Mouse (Mus musculus): Measurements from ENCODE around the gene Ppp1ca.

Ppp1ca gene

DNA sequence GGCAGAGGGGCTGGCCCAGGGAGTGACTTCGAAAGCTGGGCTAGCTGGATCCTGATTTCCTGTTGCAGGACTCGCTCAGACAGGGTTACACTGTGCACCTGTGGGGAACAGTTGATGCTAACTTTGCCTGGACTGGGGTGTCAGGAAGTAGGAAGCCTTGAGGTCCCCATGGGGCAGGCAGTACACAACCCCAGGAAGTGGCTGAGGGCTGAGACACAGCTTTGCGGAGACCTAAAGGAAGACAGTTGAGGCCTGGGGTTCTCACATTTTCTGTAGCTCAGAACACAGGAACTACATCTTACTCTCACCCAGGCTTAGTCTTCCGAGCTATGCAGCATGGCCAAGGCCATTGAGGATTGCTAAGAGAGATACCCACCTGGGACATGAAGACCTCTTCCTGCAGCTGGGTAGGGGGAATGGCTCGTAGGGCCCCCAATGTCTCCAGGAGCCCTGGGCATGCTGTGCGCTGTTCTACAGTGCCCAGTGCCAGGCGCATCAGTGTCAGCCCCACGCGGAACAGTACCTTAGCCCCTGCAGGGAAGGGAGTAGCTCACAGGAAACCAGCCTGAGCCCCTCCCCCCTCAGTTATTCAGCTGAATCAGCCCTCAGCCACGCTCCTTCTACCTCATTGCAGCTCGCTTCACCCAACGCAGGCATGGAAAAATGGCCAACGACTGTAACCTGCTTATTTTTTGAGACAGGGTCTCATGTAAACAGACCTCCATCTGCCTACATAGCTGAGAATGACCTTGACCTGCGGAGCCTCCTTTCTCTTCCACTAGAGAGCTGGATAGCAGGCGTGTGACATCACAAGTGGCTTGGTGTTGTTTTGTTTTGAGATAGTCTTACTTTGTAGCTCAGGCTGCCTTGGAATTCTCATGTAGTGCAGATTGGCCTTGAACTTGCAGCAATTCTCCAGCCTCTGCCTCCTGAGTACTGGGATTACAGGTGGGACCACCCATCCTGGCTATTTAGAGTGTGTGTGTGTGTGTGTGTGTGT, 6.6 kb upstream of the Ppp1ca start:
- no peak for DNase-seq (ENCODE audit: low read depth)

GRCm38 (mm10) chr19:4187303-4187702, 4.6 kb upstream of the Ppp1ca start:
- no peak for DNase-seq (ENCODE audit: low read depth)

GRCm38 (mm10) chr19:4189051-4189620, 2.7 kb upstream of the Ppp1ca start:
- DNase-seq (ENCODE audit: low read depth), result no peak

DNA sequence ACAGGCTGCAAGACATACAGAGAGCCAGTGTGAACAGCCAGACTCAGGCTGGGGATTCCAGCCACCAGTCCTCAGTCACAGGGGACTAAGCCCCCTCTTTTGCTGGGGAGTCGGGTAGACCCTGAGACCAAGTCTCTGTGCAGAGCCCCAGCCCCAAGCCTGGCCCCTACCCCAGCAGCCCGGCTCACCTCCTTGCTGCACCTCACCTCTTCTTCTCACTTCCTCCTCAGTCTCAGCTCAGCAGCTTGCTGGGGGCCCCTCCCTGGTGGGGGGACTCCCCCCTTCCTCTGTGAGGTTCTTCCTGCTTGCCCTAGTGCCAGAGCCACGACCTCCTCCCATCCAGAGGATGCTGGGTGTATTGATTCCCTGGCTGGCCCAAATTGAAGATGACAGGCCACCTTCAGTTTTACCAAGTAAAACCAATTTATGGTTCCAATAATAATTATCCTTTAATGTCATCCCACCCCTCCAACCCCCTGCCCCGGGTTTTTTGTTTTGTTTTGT, 982 bp upstream of the Ppp1ca start, which contains the start of gene Tbc1d10c:
Gene Tbc1d10c (minus strand): TSS at position 454 of the 504 bp plus-strand sequence.
- DNase-seq (ENCODE audit: low read depth), result no peak

DNA sequence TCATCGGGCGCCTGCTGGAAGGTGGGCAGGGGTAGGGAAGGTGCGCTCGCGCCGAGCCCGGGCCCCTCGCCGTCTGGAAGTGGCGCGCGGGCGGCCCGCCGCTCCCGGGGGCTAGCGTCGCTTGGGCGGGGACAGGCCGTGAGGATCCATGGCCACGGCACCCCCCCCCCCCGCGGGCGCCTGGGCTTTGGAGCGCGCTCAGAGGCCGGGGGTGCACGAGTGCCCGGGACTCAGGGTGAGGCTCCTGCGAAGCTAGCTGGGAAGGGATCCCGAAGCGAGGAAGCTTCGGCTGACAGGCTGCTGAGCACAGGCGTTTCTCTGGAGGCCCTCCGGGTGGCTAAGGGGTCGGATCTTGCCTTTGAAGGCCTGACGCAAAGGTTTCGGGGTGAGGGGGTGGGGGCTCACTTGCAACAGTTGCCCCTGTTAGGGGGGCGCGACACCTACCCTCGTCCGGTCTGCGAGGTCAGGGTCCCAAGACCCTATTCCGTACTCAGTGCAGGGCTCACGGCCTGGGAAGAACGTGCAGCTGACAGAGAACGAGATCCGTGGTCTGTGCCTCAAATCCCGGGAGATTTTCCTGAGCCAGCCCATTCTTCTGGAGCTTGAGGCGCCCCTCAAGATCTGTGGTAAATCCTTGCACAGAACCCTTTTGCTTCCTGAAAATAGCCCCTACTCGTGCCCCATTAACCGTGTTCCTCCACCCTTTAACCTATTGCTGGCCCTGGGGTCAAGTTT, 553 bp downstream of the Ppp1ca start:
- DNase-seq (ENCODE audit: low read depth), result no peak

GRCm38 (mm10) chr19:4193129-4193528, 1.3 kb downstream of the Ppp1ca start:
- no peak for DNase-seq (ENCODE audit: low read depth)

DNA sequence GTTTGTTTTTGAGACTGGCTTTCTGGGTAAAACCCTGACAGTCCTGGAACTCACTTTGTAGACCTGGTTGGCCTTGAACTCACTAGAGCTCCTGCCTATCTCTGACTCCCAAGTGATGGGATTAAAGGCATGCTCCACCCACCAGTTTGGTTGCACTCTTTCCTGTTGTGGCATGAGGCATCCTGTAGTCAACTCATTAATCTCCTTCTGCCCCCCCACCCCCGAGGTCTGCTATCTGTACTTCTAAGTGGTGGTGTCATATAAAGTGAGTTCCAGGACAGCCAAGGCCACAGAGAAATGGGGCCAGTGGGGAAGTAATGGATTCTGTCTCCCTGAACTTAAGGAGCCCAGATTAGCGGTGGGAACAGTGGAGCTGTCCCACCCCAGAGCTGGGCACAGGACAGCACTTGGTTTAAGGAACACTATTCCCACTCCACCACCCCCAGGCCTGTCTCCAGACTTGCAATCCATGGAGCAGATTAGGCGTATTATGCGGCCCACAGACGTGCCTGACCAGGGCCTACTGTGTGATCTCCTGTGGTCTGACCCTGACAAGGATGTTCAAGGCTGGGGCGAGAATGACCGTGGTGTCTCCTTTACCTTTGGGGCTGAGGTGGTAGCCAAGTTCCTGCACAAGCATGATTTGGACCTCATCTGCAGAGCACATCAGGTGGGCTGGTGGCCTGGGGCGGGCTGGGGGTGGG, 2.3 kb downstream of the Ppp1ca start:
- no peak for DNase-seq (ENCODE audit: low read depth)

DNA sequence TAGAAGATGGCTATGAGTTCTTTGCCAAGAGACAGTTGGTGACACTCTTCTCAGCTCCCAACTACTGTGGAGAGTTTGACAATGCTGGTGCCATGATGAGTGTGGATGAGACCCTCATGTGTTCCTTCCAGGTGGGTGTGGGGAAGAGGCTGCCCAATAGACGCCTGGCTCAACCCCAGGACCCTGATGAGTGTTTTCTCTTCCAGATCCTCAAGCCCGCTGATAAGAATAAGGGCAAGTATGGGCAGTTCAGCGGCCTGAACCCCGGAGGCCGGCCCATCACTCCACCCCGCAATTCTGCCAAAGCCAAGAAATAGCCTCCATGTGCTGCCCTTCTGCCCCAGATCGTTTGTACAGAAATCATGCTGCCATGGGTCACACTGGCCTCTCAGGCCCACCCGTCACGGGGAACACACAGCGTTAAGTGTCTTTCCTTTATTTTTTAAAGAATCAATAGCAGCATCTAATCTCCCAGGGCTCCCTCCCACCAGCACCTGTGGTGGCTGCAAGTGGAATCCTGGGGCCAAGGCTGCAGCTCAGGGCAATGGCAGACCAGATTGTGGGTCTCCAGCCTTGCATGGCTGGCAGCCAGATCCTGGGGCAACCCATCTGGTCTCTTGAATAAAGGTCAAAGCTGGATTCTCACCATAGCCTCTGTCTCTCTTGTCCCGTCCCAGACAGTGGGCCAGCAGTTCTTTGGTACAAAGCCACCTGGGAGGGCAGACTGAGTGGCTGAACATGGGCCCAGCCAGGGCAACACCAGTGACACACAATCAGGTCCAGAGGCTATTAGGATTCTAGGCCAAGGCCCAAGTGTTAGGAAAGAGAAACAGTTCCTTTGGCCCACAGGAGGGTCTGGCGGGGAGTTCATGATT, 3.1 kb downstream of the Ppp1ca start:
- DNase-seq (ENCODE audit: low read depth), result no peak

DNA sequence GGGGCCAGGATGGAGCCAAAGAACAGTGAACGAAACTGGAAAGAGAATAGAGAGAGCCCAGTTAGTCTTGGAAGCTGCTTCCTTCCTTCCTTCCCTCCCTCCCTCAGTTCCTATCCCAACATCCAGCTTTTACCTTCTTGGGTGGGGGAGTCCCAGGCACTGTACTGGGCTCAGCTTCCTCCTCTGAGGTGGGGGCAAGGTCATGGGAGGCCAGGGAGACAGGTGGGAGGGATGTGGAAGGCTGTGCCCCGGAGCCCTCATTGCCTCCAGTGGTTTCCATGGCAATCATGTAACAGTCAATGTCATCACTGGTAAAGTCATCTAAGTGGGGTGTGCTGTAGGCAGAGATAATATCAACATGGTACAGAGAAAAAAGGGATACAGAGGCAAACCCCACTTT, 4.2 kb downstream of the Ppp1ca start:
- DNase-seq (ENCODE audit: low read depth), result no peak

GRCm38 (mm10) chr19:4196548-4196947, 4.7 kb downstream of the Ppp1ca start:
- DNase-seq (ENCODE audit: low read depth), result no peak

DNA sequence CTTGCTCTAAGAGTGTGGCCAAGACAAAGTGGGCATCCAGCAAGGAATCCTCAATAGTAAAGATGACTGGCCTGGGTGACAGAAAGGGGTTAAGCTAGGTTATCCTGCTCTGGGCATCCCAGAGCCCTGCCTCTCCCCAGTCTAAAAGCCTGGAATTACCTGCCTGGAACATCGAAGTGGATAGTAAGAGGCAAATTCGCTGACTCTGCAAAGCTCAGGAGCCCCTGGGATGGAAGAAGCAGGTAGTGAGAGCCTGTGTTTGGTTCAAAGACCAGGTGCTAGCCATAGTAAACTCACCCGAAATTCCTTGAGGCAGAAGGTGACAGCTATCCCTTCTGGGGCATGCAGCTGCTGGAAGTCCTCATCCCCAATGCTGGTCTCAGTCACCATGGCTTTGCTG, 5.3 kb downstream of the Ppp1ca start:
- no peak for DNase-seq (ENCODE audit: low read depth)

DNA sequence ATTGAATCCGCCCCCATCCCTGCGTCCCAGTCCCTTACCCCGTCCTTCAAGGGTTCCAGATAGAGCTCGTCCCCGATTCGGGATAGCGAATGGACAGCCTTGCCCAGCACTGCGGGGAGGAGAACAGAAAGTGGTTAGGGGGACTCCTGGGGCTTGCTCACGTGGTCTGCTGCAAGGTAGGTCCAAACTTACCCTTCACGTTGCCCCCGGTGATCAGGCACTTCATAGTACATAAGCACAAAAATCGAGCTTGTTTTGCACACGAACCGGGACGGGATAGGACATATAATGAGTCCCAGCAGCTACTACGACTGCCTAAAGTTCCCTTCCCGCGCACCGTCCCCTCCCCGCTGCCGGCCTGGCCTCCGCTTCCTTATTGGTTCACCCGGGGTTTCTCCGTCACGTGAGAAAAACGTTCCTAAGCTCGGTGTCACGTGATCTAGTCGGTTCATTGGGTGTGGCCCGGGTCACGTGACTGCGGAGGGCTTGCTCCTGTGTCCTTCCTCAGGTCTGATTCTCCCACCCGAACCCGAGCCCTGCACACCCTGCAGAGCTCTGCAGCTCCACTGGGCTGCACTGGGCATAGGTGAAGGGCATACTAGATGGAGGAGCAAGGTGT, 9.5 kb downstream of the Ppp1ca start, which contains the start of gene Rad9a:
Gene Rad9a (minus strand): TSS at position 372 of the 619 bp plus-strand sequence.
- peak; percentile 87 for DNase-seq (ENCODE audit: low read depth)

DNA sequence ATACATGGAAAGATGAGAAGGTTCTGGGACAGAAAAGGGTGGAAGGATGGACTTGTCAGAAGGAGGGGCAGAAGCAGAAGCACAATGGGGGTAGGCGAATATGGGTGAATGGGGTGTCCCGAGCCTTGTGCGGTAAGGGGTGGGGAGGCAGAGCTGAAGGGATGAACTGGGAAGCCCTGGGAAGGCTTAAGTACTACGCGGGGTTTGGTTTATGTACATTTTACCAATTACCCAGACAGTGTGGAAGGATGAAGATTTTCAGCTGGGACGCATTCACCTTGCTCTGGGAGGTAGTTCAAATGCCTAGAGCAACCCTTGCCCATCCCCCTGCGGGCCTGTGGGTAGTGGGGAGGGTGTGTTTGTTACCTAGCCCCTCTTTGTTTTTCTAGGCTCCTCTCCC, 10.3 kb downstream of the Ppp1ca start:
- no peak for DNase-seq (ENCODE audit: low read depth)

DNA sequence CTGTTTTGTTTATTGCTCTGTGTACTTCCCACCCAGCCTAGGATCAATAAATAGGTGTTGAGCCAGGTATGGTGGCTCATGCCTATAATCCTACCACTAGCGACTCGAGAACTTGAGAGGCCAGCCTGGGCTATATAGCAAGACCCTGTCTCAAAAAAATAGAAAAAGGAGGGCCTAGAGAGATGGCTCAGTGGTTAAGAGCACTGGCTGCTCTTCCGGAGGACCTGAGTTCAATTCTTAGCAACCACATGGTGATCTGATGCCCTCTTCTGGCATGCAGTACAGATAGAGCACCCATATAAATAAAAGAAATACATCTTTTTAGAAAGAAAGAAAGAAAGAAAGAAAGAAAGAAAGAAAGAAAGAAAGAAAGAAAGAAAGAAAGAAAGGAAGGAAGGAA, 11.3 kb downstream of the Ppp1ca start:
- DNase-seq (ENCODE audit: low read depth), result no peak

DNA sequence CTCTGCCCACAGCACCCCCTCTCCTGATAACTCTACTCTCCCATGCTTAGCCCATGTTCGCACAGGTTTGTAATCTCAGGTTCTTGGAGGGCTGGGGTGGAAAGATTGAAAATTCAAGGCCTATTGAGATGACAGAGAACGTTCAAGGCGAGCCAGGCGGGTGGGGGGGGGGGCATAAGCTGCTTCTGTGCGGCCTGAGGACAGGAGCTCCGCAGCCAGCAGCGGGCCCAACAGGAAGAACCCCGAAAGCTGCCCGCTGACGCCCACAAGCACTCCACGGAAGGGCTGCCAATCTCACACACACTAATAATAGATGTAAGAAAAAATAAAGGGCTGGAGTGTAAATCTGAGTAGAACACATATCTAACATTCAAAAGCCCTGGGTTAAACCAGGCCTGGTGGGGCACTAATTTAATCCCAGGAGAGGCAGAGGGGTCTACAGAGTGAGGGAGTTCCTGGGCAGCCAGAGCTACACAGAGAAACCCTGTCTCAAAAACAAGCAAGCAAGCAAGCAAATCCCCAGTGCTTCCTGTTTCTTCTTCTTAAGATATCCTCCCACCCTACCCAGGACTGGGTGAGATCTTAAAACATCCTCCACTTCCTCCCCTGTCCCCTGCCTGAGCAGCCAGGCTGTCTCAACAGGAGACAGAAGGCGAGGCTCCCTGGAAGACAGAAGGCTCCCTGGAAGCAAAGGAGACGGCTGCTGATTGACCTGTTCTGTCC, 11.9 kb downstream of the Ppp1ca start:
- no peak for DNase-seq (ENCODE audit: low read depth)

DNA sequence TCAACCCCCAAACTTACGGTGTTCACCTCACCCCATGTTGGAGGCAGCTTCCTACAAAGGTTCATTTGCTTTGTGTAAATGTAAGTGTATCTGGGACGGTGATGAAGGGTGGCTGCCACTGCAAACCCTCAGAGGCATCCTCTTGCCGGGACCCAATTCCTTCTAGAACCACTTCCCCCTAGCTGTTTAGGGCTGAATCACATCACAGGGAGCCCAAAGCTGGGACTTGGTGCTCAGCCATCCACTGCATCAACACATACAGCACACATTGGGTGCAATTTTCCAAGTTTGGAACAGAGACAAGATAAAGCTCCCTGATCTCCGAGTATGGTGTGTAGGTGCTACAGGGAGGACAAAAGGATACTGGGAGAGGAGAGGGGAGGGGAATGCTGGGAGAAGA, 13.0 kb downstream of the Ppp1ca start:
- DNase-seq (ENCODE audit: low read depth), result no peak

GRCm38 (mm10) chr19:4206971-4207370, 15.1 kb downstream of the Ppp1ca start:
- DNase-seq (ENCODE audit: low read depth), result no peak

DNA sequence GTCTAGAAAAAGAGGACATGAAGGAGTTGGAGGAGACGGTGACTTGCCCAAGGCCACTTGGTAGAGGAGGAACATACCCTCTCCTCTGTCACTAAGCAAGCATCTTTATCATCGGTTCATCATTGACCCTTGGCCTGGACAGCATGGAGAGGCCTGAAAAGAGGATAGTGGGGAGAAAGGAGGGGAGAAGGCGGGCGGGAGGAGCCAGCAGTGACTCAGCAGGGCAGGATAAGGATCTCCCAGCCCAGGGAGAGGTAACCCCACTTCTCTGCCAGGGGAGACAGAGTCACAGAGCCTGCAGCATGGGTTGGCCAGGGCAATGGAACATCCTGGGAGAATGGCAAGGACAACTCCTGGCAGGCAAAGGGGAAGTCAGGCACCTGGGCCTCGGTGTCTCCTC, 16.7 kb downstream of the Ppp1ca start:
- DNase-seq (ENCODE audit: low read depth), result no peak

DNA sequence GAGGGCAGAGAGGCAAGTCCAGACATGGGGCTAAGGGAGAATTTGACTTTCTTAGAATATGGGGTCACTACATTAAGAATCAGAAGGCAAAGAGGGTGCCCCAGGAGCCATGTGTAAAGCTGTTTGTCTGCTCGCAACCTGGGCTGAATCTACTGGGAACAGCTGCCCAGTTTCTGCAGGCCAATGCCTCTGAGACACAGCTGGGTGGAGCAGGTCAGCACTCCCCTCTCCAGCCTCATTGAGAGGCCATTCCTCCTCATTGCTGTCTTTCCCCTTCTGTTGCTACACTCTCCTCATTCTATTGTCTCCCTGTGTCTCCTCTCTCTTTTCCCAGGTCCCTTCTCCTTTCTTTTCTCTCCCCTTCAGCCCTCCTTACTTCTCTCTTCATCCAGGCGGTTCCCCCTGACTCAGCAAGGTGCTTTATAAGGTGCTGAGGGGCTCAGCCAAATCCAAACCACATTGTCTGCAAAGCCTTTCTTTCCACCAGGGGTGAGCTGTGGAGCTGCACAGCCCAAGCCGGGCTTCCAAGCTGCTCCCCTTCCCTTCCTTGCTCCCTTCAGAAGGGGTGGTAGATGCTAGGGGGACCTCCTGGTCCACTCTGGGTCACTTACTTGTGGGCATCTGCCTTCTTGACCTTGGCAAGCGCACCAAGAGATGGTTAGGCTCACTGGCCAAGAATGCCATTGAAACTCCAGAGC, 20.2 kb downstream of the Ppp1ca start:
- no peak for DNase-seq (ENCODE audit: low read depth)

All from fibroblast of lung, adult 2 months (primary cell).